Mouse (Mus musculus) testis, adult 2 months (tissue): ENCODE measurements around the gene Daam1. TPM values are rescaled to one million over a fixed set of nuclear protein-coding genes. Genes with fewer than 3 reads are reported as not detected.

Source experiments
- H3K27ac ChIP-seq: fragments of 200-500 bp; 2 replicates; pipeline ENCODE4 v1.5.1; 2012; ENCODE audit warnings: low read depth, low read length; ENCODE audit not compliant: control insufficient read depth, insufficient read depth
- H3K27me3 ChIP-seq: fragments of 200-500 bp; 2 replicates; pipeline ENCODE4 v1.6.1; 2012; ENCODE audit warnings: mild to moderate bottlenecking, low read length, moderate library complexity; ENCODE audit not compliant: control insufficient read depth, insufficient read depth
- H3K36me3 ChIP-seq: fragments of 200-500 bp; 2 replicates; pipeline ENCODE4 v1.6.1; 2012; ENCODE audit warnings: mild to moderate bottlenecking, low read length; ENCODE audit not compliant: control insufficient read depth, insufficient read depth
- H3K4me1 ChIP-seq: fragments of 200-500 bp; 2 replicates; pipeline ENCODE4 v1.6.1; 2012; ENCODE audit warnings: low read length; ENCODE audit not compliant: control insufficient read depth, insufficient read depth
- H3K4me3 ChIP-seq: fragments of 200-500 bp; 2 replicates; pipeline ENCODE4 v1.5.1; 2012; ENCODE audit warnings: low read depth, mild to moderate bottlenecking, low read length, moderate library complexity, mixed read lengths; ENCODE audit not compliant: control insufficient read depth
- CTCF ChIP-seq: fragments of 200-500 bp; IDR thresholded peaks from 2 replicates; pipeline ENCODE4 v1.5.1; 2012; ENCODE audit warnings: low read depth, mild to moderate bottlenecking, inconsistent platforms, low read length, moderate library complexity; ENCODE audit not compliant: control insufficient read depth, insufficient read depth, insufficient replicate concordance
- POLR2A ChIP-seq: fragments of 200-500 bp; IDR thresholded peaks from 2 replicates; pipeline ENCODE4 v1.6.1; 2012; ENCODE audit warnings: low read depth, mild to moderate bottlenecking, inconsistent platforms, low read length, moderate library complexity; ENCODE audit not compliant: control insufficient read depth
- polyA plus RNA-seq: library from polyadenylated mRNA; depleted of rRNA; stranded (reverse); fragments of >200 nt; gene quantifications from 2 replicates; pipeline ENCODE4 v1.2.3, GENCODE M21; 2012

Gene Daam1
- polyA plus RNA-seq, 1 experiment: 6.6 TPM

DNA sequence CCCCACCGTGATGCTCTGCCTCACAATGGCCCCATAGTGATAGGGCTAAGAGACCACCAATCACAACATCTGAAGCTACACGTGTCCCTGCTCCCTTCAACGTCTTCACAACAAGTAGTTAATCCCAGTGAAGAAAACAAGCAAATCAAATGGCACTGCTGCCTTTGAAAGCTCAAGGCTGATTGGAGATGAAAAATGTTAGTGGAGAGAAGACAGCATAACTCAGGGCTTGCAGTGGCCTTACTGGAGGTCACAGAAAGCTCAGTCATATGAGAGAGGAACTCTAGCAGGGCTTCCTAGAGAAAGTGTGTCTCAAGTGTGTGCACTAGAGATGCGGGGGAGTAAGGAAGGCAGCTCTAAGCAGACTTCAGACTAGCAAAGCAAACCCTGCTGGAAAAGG lies 131.7 kb downstream of the Daam1 start:
- Histone ChIP-seq H3K4me3 (peak overlapping the region; percentile 7), H3K36me3 (peaks cover 1% of the 10 kb centered on the region; the same call in 1 of the 2 replicates), H3K27ac (no peak overlapping the region), H3K4me1 (no peaks in the 10 kb centered on the region), H3K27me3 (no peaks in the 10 kb centered on the region)
- TF ChIP-seq CTCF: no peak
- TF ChIP-seq POLR2A: no peak

DNA sequence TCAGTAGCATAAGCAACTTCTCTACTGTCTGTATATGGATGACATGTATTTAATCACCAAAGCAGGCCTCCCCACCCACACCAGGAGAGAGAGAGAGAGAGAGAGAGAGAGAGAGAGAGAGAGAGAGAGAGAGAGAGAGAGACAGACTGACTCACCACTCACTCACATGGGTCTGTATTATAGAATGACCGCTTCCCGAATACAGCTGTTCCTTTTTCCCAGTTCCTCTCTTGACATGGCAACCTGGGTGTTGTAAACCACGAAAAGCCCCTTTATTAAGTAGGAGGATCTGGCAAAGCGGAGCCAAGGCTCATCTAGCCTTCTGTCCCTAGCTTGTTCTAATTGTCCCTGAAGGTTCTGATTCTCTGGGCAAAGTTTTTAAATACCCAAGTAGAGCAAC lies 137.7 kb downstream of the Daam1 start:
- no peak for TF ChIP-seq POLR2A
- no peak for TF ChIP-seq CTCF
- no peaks in the 10 kb centered on the region for H3K27me3 ChIP-seq
- H3K27ac ChIP-seq: no peak overlapping the region
- H3K4me3 ChIP-seq: no peak overlapping the region
- H3K4me1 ChIP-seq: no peaks in the 10 kb centered on the region
- H3K36me3 ChIP-seq: peaks cover 2% of the 10 kb centered on the region; the same call in 1 of the 2 replicates

DNA sequence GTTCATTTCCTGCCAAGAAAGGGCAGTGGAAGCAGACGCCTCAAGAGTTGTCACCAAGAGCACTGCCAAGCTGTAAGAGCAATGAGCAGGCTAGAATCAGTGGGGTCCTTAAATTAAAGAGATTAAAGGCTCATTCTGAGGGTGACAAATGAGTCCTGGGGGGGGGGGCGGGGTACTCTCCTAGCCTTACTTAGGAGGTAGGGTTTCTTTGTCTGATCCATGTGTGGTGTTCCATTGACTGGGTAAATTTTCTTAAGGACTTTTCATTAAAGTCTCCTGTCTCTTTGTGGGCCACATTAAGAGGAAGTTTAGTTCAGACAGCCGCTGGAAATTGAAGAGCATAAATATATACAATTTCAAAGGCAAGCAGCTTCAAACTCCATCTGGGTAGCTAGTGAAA lies 138.1 kb downstream of the Daam1 start:
- Histone ChIP-seq H3K27me3 (no peaks in the 10 kb centered on the region), H3K27ac (no peak overlapping the region), H3K4me1 (no peaks in the 10 kb centered on the region), H3K4me3 (no peak overlapping the region), H3K36me3 (peaks cover 2% of the 10 kb centered on the region; the same call in 1 of the 2 replicates)
- TF ChIP-seq CTCF: no peak
- no peak for TF ChIP-seq POLR2A

DNA sequence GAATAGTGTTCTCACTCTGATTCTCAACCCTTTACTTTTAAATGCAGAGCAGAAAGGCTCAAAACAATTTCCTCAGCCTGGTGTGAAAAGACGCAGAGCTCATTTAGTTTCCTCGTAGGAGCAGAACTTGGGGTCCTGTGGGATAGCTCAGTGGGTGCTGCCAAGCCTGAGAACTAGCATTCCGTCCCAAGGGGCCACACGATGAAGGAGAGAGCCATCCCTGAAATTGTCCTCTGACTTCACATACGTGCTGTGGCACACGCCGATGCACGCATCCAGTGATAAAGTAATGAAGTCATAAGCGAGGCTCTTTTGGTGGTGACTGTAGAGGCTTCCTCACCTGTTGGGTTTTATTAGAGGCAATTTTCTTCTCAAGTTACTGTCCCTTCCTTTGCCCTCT lies 138.6 kb downstream of the Daam1 start:
- TF ChIP-seq CTCF: no peak
- no peak for TF ChIP-seq POLR2A
- Histone ChIP-seq H3K4me1 (no peaks in the 10 kb centered on the region), H3K27me3 (no peaks in the 10 kb centered on the region), H3K36me3 (peaks cover 2% of the 10 kb centered on the region; the same call in 1 of the 2 replicates), H3K4me3 (no peak overlapping the region), H3K27ac (no peak overlapping the region)

DNA sequence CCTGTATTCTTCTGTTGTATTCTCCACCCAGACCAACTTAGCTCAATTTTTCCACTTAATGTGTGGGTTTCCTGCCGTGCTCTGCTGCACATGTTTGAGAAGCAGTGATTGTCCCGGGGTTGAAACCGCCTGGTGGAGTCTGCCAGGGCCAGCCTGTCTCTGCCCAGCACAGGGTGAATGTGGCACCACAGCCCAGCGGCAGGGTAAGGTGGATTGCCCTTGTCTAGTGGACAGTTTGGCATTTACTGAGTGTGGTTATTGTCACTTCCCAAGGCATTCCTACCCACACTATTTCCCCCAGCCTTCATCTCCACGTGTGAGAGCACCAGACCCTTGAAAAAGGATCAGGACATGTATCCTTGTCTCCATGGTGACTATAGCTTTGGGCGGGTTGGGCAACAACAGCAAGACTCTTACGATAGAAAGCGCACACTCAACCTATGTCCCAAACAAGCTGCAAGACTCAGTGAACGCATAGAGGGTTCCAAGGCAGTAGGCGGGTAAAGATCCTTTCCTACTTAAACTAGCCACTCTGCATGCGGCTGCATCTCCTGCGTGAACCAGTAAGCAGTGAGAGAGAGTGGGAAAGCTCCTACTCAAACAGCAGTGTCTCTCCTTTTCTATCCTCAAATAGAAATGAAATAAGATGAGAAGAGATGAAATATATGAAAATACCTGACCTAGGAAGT lies 139.2 kb downstream of the Daam1 start:
- H3K4me1 ChIP-seq: no peaks in the 10 kb centered on the region

DNA sequence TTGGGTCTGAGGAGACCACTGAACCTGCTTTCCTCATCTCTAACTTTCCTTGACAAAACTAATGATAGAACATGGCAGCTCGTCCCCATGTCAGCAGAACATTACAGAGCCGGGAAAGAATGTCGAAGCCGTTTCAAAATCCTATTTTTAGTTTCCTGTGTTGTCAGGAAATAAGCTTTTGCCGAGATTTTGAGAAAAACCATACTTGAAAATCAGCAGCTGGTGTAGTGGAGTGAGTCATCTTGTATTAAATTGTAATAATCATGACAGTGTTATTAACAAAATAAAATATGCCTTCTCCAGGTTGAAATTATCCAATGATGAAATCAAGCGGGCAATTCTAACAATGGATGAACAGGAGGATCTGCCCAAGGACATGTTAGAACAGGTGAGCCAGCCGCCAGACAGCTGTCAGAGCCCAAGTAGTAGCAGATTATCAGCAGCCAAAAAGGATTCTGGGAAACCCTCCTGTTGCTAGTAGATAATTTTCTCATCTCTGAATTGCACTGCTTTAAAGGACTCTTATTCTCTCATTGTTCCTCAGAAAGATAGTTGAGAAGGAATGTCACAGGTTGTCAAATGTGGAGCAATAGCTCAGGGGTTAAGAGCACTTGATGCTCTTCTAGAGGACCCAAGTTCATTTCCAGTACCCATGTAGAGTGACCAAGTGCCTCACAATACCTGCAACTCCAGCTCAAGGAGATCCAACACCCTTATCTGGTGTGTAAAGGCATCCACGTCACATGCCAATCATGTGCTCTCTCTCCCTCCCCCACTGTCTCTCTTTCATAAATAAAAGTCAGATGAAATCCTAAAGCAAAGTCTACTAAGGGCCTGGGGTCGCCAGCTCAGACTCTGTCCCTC lies 140.1 kb downstream of the Daam1 start:
- TF ChIP-seq POLR2A (no peak), CTCF (no peak)
- Histone ChIP-seq H3K27me3 (no peaks in the 10 kb centered on the region), H3K4me3 (no peak overlapping the region), H3K36me3 (peaks cover 2% of the 10 kb centered on the region; the same call in 1 of the 2 replicates), H3K27ac (no peak overlapping the region), H3K4me1 (no peaks in the 10 kb centered on the region)

More for the DNA sequence above, 139.2 kb downstream of the Daam1 start:
- Histone ChIP-seq H3K27me3 (no peaks in the 10 kb centered on the region), H3K36me3 (peaks cover 2% of the 10 kb centered on the region; the same call in 1 of the 2 replicates), H3K4me3 (no peak overlapping the region), H3K27ac (no peak overlapping the region)
- TF ChIP-seq POLR2A (no peak), CTCF (no peak)

DNA sequence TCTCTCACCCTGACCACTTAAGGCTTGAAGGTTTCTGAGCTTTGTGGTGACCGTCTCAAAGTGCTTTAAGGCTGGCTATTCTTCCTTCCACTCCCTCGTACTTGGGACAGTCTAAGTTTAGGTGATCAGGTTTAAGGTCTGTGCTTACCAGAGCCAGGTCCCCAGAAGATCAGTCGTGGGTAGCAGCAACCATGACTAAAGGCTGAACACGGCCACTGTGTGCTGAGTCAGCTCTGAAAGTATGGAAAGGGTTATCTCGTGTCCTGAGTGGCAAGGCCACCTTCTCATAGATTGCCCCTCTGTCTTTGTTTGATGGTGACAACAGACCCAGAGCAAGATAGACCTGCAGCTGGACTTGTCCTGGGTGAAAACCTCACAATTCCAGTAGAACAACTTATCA lies 141.2 kb downstream of the Daam1 start:
- Histone ChIP-seq H3K4me1 (no peaks in the 10 kb centered on the region), H3K27me3 (no peaks in the 10 kb centered on the region), H3K27ac (no peak overlapping the region), H3K4me3 (no peak overlapping the region), H3K36me3 (peaks cover 2% of the 10 kb centered on the region; the same call in 1 of the 2 replicates)
- TF ChIP-seq POLR2A: no peak
- no peak for TF ChIP-seq CTCF
